Mouse (Mus musculus) urinary bladder, adult 2 months (tissue): ENCODE data around the gene Rusc1. TPM values are rescaled to one million over a fixed set of nuclear protein-coding genes. Genes with fewer than 3 reads are reported as not detected.
"Not testable (repeated sequence)": the region's sequence is repeated elsewhere in the genome, so short reads cannot be mapped to it uniquely, and the experiment has no call there.

ENCODE experiments used
- DNase-seq: peaks from one replicate; pipeline ENCODE4 v3.0.0; 2022; ENCODE audit warnings: low spot score
- polyA plus RNA-seq: library from polyadenylated mRNA; depleted of rRNA; stranded (reverse); fragments of >200 nt; gene quantifications from 2 replicates; pipeline ENCODE4 v1.2.3, GENCODE M21; 2012; rRNA removed

Rusc1 gene
- polyA plus RNA-seq, 1 experiment = 51.5 TPM

DNA sequence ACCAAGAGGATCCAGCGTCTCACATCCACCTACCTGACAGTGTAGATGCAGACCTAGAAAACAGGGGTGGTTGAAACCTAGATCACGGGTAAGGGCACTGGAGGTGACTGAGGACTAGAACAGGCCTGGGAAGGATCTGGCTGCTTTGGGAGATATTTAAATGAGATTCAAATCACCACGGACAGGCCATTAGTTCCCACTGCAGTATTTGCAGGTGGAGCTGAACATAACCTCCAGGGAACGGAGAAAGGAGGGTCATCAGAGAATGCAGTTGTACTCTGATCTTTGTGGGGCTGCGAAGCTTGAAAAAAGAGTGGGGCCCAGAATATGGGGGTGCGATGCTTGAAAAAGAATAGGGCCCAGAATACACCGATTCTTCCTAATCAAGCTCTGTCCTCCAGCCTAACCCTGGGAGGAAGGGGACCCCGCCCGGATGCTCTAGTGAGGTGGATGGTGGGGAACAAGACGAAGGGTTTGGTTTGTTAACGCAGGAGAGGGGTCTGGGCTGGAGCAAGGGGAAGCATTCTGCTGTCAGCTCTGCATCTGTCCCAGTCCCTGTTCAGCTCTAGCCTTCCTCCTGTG lies 511 bp downstream of the Rusc1 start:
- no peak for DNase-seq

DNA sequence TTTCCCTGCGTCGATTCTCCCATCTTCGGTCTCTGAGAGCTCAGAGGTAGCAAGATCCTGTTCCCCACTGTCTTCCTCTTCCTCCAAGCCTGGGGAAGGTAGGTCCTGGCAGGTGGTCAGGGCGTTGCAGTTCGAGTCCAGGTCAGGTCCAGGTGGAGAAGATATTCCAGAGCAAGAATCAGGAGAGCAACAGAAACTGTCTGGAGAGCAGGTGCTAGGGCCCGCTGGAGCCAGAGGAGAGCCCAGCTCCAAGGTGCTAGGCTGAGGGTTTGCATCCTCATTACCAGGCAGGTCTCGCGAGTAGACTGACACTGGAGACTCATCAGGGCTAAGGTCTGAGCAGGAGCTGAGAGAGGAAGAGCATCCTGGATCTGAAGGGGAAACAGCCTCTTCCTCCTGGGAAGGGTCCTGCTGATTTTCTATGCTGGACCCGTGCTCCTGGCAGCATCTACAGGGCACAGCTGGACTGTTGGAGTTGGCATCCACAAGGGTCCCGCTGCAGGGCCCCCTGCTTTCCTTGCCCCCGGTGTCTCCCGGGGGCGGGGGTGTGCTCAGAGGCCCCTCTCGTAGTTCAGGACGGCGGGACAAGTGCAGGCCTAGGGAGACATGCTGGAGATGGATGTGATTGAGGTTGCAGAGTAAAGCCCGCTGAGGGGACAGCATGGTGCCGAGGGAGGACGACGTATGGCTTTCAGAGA lies 1.2 kb downstream of the Rusc1 start:
- DNase-seq = no peak

DNA sequence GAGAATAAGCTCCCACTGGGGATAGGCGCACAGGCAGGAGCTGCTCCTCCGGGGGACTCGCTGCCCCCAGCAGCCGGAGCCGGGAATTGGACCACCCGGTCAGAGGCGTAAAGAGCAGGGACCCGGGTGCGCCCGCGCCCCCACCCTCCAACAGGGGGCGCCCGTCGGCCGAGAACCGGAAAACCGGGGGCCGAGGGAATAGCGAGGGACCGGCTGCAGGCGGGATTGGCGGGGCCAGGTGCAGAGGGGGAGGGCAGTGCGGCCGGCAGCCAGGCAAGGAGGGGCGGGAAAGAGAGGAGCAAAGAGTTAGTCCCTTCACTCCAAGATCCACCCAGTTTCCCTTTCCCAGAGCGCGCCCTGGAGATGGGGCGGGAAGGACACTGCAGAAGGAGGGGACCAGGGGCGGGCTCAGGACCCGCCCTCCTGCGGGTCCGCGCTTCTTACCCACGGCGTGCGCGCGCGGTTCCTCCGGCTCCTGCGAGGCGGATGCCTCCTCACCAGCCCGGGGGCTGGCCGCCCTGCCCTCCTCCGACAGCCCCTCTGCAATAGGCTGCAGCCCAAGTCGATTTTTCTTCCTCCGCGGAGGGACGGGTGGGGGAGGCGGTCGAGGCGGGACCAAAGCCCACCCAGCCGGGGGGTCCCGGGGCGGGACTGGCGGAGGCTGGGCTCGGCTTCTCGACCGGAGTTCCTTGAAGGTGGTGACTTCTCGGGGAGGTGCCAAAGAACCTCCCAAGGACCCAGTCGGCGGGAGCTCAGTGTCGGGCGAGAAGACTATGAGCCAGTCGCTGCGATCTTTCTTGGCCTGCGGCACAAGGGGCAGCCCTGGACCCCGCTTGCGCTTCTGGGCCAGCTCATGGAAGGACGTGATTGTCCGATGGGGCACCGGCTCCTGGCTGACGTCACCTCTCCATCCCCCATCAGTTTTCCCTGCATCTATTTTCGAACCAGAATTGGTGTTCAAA lies 2.1 kb downstream of the Rusc1 start:
- DNase-seq = peak; percentile 85

DNA sequence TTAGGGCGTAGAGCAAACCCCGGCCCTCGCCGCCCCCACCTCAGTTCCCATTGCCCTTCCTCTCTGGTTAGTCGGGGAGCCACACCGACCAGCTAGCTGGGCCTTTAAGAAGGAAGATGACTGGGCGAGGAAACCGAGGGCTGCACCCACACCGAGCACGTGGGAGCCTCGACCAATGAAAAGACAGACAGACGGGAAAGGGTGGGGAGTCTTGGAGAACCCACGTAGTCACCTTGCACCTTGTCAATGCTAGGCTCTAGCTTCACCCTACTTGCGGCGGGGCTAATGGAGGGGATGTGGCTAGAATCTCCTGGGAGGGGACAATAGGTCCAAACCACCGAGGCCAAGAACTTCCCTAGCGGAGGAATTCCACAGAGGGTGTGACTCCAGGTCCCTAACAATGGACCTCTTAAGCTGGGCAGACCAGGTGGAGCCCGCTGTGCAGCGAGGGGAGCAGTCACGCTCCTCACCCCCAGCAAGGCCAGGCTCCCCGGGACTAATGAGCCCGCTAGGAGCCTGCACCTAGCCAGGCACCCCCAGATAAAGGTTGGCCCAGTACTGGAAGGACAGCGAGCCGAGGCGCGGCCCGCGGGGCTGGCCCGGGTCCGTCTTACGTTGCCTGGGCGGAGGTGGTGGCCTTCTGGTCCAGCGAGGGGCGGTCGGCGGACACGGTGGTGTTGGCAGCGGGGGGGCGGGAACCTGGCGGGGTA lies 3.1 kb downstream of the Rusc1 start:
- peak; percentile 78 for DNase-seq

DNA sequence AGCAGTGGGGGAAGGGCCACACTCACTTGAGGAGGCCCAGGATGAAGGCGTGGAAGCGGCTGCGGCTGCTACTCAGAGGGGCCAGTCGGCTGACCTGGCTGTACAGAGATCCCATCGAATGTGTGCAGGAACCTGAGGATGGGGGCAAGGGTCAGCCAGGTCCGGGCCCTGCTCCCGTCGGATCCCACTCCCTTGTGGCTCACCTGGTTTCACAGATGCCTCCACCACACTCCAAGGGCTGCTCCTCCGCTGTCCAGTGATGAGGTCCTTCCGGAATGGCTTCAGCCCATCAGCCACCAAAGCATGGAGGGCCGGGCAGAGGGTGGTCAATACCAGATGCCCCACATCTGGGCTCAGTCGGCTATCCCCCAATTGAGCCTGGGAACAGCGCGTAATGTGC lies 4.1 kb downstream of the Rusc1 start:
- DNase-seq = no peak

DNA sequence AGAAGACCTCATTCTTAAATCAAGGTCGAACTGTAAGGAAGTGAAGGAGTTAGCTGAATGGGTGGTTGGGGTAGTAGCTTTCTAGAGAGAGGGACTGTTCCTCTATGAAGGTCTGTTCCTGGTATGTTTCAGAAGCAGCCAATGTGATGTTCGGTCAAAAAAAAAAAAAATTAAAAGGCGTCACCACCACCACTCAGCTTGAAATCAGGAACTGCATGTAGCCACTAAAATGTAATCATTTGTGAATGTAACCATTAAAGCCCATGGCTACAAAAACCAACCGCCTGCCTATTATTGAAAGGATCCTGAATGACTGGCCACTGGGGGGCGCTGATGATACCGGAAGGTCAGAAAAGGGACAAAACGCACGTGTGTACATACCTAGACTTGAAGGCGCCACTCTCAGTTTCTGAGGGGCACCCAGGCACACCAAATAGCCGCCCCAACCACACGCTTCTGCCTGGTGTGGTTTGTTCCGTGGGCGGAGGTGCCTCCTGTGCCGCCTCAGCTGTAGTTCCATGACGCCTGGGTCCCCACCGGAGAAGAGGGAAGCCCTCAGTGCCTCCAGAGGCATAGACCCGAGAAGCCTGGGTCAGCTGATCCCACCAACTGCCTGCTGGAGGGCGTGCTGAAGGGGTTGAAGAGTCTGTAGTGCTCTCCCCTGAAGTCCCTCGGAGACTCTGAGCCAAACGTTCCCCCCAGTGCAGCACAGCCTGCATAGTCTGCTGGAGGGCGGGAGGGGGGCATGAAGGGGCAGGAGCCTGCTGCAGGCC lies 5.6 kb downstream of the Rusc1 start:
- peak; percentile 63 for DNase-seq

DNA sequence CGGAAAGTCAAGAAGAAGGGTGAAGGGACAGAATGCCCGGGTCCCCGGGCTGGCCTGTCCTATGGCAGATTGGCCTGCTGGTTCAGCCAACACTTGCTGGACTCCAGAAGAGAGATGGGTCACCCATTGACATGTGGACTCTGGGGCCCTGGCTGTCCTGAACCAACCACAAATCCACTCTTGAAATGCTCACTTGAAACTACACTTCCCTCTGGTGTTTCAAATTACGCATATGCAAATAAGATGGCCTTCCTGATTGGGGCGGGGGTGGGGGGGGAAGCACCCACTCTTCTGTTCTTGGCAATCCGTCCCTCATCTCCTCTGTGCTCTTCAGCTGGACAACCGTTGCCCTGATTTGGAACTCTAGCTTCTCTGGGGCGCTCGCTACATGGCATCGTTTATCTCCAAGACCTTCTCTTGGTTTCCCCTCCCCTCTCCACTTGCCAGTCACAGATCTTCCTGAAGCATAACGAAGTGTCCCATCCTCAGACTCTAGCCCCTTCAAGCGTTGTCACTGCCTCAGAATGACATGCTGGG lies 8.4 kb downstream of the Rusc1 start:
- DNase-seq = no peak

DNA sequence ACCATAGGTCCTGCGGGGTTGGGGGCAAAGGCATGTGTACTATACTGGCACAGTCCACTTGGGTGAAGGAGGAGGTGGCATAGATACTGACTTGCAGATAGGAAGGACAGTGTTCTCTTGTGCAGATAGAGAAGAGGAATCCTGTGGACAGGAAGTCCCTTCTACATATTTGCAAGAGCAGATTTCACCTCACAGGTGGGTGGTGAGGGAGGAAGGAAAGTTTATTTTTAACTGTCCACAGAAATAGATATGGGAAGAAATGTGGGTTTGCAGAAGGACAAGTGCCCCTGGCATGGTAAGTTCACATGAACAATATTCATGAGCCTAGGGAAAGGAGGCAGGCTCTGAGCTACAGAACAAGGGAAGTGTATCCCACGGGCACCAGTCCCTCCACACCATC lies 9.0 kb downstream of the Rusc1 start:
- no peak for DNase-seq

DNA sequence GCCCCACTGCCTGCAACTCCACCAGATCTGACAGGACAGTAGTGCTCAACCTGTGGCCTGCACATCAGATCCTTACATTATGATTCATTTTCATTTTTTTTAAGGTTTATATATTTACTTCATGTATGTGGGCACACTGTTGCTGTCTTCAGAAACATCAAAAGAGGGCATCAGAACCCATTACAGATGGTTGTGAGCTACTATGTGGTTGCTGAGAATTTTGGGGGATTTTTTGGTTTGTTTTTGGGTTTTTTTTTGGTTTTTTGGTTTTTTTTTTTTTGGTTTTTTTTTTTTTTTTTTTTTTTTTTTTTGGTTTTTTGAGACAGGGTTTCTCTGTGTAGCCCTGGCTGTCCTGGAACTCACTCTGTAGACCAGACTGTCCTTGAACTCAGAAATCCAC lies 10.8 kb downstream of the Rusc1 start:
- not testable (repeated sequence) for DNase-seq

DNA sequence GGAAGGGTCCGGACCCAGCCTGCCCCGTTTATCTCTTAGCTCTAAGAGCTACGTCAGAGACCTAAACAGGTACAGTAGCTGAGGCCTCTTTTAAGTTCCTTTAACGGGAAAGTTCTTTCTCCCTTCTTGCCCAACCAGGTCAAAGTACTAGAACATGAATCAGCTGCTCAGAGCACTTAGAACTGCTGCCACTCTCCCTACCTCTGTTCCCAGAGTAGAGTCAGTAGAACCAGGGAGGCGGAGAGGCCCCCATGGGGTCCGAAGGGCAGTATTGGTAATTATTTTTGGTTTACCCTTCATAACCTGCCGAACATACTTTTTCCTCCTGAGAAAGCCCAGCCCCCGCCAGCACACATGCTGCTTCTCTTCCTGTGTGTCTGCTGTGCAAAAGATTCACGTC lies 15.7 kb downstream of the Rusc1 start:
- no peak for DNase-seq

DNA sequence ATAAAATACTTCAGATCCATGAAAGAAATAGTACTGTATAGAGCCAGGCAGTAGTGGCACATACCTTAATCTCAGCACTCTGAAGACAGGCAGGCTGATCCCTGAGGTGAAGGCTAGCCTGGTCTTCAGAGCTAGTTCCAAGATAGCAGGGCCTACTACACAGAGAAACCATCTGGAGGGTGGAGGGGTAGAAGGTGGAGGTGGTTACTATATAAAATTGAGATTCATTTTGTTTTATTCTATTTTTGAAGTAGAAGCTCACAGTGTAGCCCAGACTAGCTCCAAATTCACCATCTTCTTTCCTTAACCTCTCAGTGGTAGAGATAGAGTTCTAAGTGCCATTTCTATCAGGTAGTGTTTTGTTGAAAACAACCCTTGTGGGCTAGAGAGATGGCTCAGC lies 25.8 kb downstream of the Rusc1 start:
- DNase-seq = no peak

DNA sequence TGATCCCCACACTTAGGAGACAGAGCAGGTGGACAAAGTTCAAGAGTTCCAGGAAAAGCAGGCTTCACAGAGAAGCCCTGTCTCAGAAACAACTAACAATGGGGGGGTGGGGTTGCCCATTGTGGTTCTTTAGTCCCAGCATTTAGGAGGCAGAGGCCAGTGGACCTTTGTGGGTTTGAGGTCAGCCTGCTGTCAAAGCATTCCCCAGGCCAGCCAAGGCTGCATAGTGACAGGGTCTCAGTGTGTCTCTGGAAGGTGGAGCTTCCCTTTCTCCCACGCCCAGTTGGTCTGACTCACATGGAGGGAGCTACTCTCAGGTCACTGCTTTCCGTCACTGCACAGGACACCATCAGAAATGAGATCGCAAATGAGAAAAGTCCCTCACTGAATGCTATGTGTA lies 31.4 kb downstream of the Rusc1 start:
- DNase-seq = no peak

DNA sequence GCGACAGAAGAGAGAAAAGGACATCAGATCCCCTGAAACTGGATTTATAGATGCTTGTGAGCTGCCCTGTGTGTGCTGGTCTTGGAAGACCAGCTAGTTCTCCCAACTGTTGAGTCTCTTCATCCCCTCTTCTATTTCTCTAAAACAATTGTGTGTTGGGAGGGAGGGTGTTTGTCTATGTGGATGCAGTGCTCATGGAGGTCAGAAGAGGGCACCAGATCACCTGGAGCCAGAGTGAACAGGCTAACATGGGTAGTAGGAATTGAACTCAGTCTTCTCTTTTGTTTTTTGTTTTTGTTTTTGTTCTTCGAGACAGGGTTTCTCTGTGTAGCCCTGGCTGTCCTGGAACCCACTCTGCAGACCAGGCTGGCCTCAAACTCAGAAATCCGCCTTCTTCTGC lies 34.3 kb downstream of the Rusc1 start:
- DNase-seq = no peak

DNA sequence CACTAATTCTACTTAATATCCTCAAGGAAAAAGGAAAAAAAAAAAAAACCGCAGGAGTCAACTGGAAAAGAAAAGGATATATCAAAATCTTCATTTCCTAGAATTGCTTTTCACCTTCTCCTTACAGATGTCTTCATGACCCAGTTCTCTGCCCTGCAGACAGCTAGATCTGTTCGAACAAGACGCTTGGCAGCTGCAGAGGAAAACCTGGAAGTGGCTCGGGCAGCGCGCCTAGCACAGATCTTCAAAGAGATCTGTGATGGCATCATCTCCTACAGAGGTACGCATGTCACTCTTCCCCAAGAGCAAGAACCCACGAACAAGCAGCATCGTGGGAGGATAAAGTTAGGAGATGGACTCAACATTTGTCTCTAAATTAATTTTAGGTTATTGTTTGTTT lies 34.8 kb downstream of the Rusc1 start:
- no peak for DNase-seq

DNA sequence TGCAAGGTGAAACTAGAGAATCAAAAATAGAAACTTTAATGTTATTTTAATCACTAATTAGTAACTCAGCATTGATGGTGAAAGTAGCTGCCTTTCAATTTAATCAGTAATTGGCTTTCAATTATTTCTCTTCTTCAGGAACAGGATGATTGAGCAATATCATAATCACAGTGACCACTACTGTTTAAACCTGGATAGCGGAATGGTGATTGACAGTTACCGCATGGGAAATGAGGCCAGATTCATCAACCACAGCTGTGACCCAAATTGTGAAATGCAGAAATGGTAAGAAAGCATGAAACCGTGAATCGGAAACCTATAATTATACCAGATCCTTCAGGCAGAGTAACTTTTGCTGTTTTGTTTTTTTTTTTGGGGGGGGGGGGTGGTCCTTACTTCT lies 49.8 kb downstream of the Rusc1 start:
- no peak for DNase-seq

Other genes starting within 250 kb of the Rusc1 start
- 28.3 and 32.8 TPM in 2 replicates for gene Msto1, start 179.3 kb downstream of the Rusc1 start, polyA plus RNA-seq
- 20.0 and 23.8 TPM in 2 replicates for gene Ash1l, start 142.7 kb downstream of the Rusc1 start, polyA plus RNA-seq
- 111 and 117 TPM in 2 replicates for gene Dap3, start 142.1 kb downstream of the Rusc1 start, polyA plus RNA-seq
- gene Gm43738, start 7.8 kb upstream of the Rusc1 start, polyA plus RNA-seq = not detected in 2 replicates
- gene Fdps, start 8.6 kb upstream of the Rusc1 start, polyA plus RNA-seq = 83.1 and 101 TPM in 2 replicates
- gene Pklr, start 42.8 kb upstream of the Rusc1 start, polyA plus RNA-seq = not detected in 2 replicates
- 0.44 and 0.49 TPM in 2 replicates for gene Hcn3, start 66.9 kb upstream of the Rusc1 start, polyA plus RNA-seq
- 73.9 and 89.8 TPM in 2 replicates for gene Clk2, start 71.5 kb upstream of the Rusc1 start, polyA plus RNA-seq
- 69.8 and 72.3 TPM in 2 replicates for gene Scamp3, start 84.2 kb upstream of the Rusc1 start, polyA plus RNA-seq
- 32.9 and 42.3 TPM in 2 replicates for gene Fam189b, start 89.8 kb upstream of the Rusc1 start, polyA plus RNA-seq
- 58.7 and 60.8 TPM in 2 replicates for gene Gba, start 109.6 kb upstream of the Rusc1 start, polyA plus RNA-seq
- 59.3 and 69.8 TPM in 2 replicates for gene Thbs3, start 121.9 kb upstream of the Rusc1 start, polyA plus RNA-seq
- gene Mtx1, start 133.8 kb upstream of the Rusc1 start, polyA plus RNA-seq = 112 and 131 TPM in 2 replicates
- 0.94 and 1.2 TPM in 2 replicates for gene Muc1, start 135.7 kb upstream of the Rusc1 start, polyA plus RNA-seq
- 67.7 and 77.1 TPM in 2 replicates for gene Krtcap2, start 152.7 kb upstream of the Rusc1 start, polyA plus RNA-seq
- 4.1 and 6.0 TPM in 2 replicates for gene Trim46, start 153.0 kb upstream of the Rusc1 start, polyA plus RNA-seq
- 200 and 251 TPM in 2 replicates for gene Dpm3, start 166.0 kb upstream of the Rusc1 start, polyA plus RNA-seq
- gene Slc50a1, start 177.3 kb upstream of the Rusc1 start, polyA plus RNA-seq = 128 and 156 TPM in 2 replicates
- gene Efna1, start 187.8 kb upstream of the Rusc1 start, polyA plus RNA-seq = 41.8 and 43.5 TPM in 2 replicates
- gene Efna3, start 229.7 kb upstream of the Rusc1 start, polyA plus RNA-seq = 0.36 and 0.55 TPM in 2 replicates
- gene Efna4, start 244.7 kb upstream of the Rusc1 start, polyA plus RNA-seq = 3.4 and 3.7 TPM in 2 replicates